Mouse (Mus musculus): ENCODE data around the gene Rbks.

DNA sequence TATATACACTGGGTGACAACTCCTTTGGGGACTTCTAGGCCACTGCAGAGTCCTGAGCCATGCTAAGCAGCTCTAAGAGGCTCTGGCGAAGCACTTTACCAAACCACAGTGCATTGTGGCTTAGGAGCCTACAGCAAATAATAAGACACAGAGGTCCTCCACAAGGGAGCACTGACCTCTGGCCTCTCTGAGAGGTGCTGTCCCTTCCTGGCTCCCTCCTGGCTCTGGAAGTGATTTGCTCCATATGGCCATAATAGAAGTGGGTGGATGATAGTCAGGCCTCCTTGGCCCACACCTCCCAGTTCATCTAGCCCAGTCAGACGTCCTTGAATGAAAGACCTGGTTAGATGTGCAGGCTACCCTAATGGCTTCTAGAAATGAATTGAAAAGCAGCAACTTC lies 109.4 kb downstream of the Rbks start:
- no peak for TF ChIP-seq POLR2A (IDR thresholded peaks at IDR 0.05; ENCODE audit: extremely low read depth, insufficient read depth, low read length)
- TF ChIP-seq CTCF (IDR thresholded peaks at IDR 0.05; ENCODE audit: extremely low read depth, insufficient read depth, low read length), result no peak
